Mouse (Mus musculus) small intestine, adult 10 weeks (tissue): Measurements from ENCODE around the gene Acbd4. TPM values are rescaled to one million over a fixed set of nuclear protein-coding genes. Genes with fewer than 3 reads are reported as not detected.

Source experiments
- polyA plus RNA-seq: library from polyadenylated mRNA; stranded (reverse); fragments of 350-450 nt; fragmentation: Illumina TruSeq; extraction: RNeasy Lipid Tissue Mini Kit (QIAGEN cat#74804); gene quantifications from one replicate; pipeline ENCODE4 v1.2.3, GENCODE M21; 2014; ENCODE audit warnings: low replicate concordance

Acbd4 gene
- polyA plus RNA-seq, result 7.1 TPM

DNA sequence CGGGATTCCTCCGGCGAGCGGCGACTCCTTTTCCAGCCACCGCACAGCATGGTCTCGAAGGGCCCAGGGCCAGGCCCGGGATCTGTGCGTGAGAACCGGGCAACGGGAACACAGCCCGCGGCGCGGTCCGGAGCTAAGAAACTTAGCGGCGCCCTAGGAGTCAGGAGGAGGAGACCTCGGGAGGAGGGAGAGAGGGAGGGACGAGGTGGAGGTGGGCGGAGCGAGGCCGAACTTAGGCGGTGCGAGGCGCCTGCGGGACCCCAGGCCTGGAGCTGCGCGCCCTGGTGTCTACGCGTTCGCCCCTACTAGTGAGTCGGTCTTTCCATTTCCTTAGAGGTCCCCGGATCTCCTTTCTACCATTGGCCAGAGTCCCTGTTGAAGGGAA is at the start of gene Acbd4, which contains the start of gene Plcd3:
Acbd4 (plus strand) TSS at position 202 of the 385 bp plus-strand sequence.
Plcd3 (minus strand) TSS at position 178 of the 385 bp plus-strand sequence.

DNA sequence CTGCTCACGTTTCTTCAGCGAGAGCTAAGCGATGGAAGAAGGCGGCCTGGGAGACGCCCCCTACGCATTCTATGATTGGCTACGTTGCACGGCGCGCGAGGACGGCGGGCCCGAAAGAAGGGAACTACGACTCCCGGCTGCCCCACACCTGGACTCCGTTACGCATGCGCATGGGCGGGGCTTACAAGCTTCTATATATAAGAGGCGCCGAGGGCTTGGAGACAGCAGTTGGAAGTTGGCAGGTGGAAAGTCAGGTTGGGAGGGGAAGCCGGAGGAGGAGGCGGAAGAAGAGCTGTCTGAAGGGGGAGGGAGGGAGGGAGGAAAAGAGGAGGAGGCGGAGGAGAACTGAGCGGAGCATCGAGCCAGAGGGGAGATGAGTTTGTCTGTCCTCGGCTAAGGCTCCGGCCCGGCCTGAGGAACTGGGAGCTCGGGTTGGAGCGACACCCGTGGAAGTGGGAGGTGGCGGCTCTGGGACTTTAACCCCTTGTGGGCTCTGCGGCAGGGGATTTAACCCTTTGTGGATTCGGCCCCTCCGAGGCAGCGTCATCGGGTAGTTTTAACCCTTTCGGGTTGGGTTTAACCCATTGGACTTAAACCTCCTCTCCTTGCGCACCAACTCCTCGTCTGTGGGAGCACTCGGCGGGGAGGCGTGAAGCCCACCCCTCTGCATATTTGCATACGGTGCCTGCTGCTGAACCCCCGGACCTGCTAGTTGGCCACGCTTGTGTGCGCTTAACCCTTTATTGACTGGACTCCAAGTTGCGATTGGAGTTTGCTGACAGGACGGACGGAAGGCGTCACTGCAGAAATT is 14.7 kb downstream of the Acbd4 start, which contains the start of gene Hexim1:
Hexim1 (plus strand) TSS at position 224 of the 811 bp plus-strand sequence.

DNA sequence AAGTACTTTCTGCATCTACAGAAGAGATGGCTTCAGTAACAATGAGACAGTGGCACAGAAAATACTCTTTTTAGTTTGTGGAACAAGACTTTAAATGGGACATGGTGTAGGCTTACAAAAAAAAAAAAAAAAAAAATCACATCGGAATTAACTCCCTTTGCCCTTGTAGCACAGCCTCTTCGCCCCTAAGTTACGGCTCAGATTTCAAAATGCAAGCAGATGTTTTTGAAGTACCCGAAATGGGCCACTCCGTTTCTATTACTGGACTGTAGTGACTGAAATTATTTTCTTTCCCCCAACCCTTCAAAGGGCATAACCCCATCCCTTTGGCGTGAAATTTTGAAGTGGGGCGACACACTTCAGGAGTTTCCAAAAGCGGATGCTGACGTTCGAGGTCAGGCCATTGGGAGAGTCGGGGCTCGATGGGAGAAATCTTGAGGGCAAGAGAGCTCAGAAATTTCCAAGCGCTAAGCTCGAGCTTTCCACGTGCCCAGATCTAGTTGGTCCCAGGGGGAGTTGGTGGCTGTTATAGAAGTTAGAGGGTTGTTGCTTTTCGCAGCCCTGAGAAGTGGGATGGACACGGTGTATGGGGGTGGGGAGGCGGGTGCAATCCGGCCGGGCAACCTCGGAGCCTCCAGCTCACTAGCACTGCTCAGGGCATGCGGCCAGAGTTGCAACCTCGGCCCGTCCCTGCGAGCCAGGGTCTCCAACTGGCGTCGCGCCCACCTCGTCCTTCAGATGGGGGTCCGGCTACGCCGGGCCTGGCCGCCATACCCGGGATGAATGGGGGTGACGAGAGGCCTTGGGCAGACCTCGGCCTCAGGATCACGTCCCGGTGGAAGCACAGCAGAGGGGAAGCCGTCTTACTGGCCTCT is 30.5 kb downstream of the Acbd4 start, which contains the start of gene Hexim2:
Hexim2 (plus strand) TSS at position 729 of the 875 bp plus-strand sequence.

Other genes starting within 250 kb of the Acbd4 start
- gene Eftud2, start 220.7 kb upstream of the Acbd4 start, polyA plus RNA-seq, result 19.1 TPM
- not detected for gene Ccdc103, start 220.5 kb upstream of the Acbd4 start, polyA plus RNA-seq
- gene Fam187a, start 216.5 kb upstream of the Acbd4 start, polyA plus RNA-seq, result not detected
- not detected for gene Gfap, start 200.8 kb upstream of the Acbd4 start, polyA plus RNA-seq
- gene Kif18b, start 176.6 kb upstream of the Acbd4 start, polyA plus RNA-seq, result 0.67 TPM
- not detected for gene C1ql1, start 155.0 kb upstream of the Acbd4 start, polyA plus RNA-seq
- 7.2 TPM for gene Nmt1, start 73.5 kb upstream of the Acbd4 start, polyA plus RNA-seq
- gene Dcakd, start 73.3 kb upstream of the Acbd4 start, polyA plus RNA-seq, result 3.3 TPM
- gene Plcd3, start within 50 bp of the Acbd4 start, polyA plus RNA-seq, result not detected
- 34.2 TPM for gene Hexim1, start 14.5 kb downstream of the Acbd4 start, polyA plus RNA-seq
- gene Hexim2, start 30.7 kb downstream of the Acbd4 start, polyA plus RNA-seq, result 0.82 TPM
- not detected for gene Fmnl1, start 69.4 kb downstream of the Acbd4 start, polyA plus RNA-seq
- not detected for gene 1700023F06Rik, start 106.9 kb downstream of the Acbd4 start, polyA plus RNA-seq
- not detected for gene Spata32, start 116.8 kb downstream of the Acbd4 start, polyA plus RNA-seq
- not detected for gene Map3k14, start 165.8 kb downstream of the Acbd4 start, polyA plus RNA-seq